Mouse (Mus musculus) heart, adult 2 months (tissue): ENCODE results near the gene Cst6.

Source experiments
- EP300 ChIP-seq: fragments of 200-500 bp; IDR thresholded peaks from 2 replicates; pipeline ENCODE4 v1.6.1; 2011; ENCODE audit warnings: low read depth, low read length, control low read depth; ENCODE audit not compliant: insufficient read depth
- POLR2A ChIP-seq: fragments of 200-500 bp; IDR thresholded peaks from 2 replicates; pipeline ENCODE4 v1.6.1; 2011; ENCODE audit warnings: mild to moderate bottlenecking, low read depth, low read length, control low read depth; ENCODE audit not compliant: insufficient read depth

DNA sequence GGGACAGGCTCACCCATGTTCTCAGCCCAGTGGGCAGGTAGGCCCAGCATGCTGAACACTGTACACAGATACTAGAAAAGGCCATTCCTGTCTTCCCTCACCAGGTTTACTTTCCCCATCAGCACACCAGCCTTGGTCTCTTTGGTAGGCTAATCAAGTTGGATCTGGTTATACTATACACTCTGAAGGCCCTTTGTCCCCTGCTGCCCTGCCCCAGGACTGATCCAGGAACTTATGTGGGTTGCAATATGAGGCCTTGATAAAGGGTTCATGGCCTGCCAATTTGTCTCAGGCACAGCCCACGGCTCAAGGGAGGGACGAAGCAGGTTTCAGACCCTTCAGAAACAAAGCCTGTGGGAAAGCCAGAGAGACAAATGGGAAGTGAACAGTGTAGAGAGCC is 4.2 kb upstream of the Cst6 start:
- TF ChIP-seq EP300 = no peak
- no peak for TF ChIP-seq POLR2A
